Mouse (Mus musculus): ENCODE data around the gene Rnf213. TPM values are rescaled to one million over a fixed set of nuclear protein-coding genes. Genes with fewer than 3 reads are reported as not detected.

Rnf213 gene
- total RNA-seq, 1 experiment = 37.3 TPM

DNA sequence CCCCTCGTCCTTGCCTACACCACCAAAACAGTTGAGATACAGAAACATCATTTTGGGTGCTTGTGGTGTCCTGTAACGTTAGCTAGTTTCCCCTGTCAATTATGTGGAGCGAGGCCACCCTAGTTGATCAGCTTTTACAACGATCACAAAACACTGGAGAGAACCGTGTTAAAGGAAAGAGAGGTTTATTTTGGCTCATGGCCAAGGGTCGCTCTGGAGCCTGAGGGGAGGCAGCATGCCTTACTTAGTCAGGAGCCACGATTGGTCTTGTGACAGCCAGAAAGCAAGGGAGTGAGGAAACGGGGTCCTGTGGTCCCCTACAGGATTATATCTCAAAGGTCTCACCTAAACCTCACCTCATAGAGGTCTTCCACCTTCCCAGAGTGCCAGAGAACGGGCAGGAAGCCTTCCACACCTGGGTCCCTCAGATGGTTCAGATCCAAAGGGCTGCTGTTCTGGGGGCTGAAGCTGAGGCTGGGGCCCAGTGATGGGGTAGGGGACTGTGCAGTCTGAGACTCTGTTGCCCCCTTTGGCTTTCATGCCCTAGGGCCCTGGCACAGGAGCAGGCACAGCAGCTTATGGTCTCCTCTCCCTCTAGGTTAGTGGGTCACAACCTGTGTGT lies 120.2 kb downstream of the Rnf213 start:
- no peaks in the 10 kb centered on the region for H3K9me3 ChIP-seq (ENCODE audit: control insufficient read depth, insufficient read depth, low read depth, low read length)
- no peak overlapping the region for H3K4me3 ChIP-seq (ENCODE audit: insufficient read depth in 1 of 2, low read depth in 1 of 2, low read length in 2 of 2, poor library complexity in 1 of 2, severe bottlenecking in 1 of 2)
- no peaks in the 10 kb centered on the region for H3K36me3 ChIP-seq (ENCODE audit: control insufficient read depth, insufficient read depth, low read length, poor library complexity, severe bottlenecking)
- no peak overlapping the region for H3K27ac ChIP-seq (ENCODE audit: insufficient read depth, low read depth, low read length, poor library complexity, severe bottlenecking)
- no peak for DNase-seq (ENCODE audit: low read depth, low spot score)
- peaks cover 2 to 5% of the 10 kb centered on the region in 2 experiments; a peak in 2 of 4 replicates for H3K4me1 ChIP-seq (ENCODE audit: control insufficient read depth in 2 of 2, insufficient read depth in 2 of 2, low read length in 2 of 2, poor library complexity in 1 of 2)
- in situ Hi-C loops (cut with MboI; ENCODE audit: low sequenced_read_pairs in 2 of 2, unreplicated experiment in 2 of 2) = loop anchor here in 1 of 2 experiments (25.0 kb wide), 1 partner anchor 399 kb away; the partner anchor contains the start of gene Chmp6
- no peak overlapping the region for H3K9ac ChIP-seq (ENCODE audit: insufficient read depth, low read depth, low read length, poor library complexity, severe bottlenecking)
- TF ChIP-seq CHD2 (IDR thresholded peaks at IDR 0.05; ENCODE audit: low read depth, low read length) (no peak), ZC3H11A (IDR thresholded peaks at IDR 0.05; ENCODE audit: borderline replicate concordance, low read depth, low read length) (no peak), MAFK (IDR thresholded peaks at IDR 0.05; ENCODE audit: insufficient read depth, low read depth, low read length) (no peak), HCFC1 (IDR thresholded peaks at IDR 0.05; ENCODE audit: borderline replicate concordance, insufficient read depth, low read length) (no peak), ZNF384 (IDR thresholded peaks at IDR 0.05; ENCODE audit: low read depth, low read length) (no peak)

DNA sequence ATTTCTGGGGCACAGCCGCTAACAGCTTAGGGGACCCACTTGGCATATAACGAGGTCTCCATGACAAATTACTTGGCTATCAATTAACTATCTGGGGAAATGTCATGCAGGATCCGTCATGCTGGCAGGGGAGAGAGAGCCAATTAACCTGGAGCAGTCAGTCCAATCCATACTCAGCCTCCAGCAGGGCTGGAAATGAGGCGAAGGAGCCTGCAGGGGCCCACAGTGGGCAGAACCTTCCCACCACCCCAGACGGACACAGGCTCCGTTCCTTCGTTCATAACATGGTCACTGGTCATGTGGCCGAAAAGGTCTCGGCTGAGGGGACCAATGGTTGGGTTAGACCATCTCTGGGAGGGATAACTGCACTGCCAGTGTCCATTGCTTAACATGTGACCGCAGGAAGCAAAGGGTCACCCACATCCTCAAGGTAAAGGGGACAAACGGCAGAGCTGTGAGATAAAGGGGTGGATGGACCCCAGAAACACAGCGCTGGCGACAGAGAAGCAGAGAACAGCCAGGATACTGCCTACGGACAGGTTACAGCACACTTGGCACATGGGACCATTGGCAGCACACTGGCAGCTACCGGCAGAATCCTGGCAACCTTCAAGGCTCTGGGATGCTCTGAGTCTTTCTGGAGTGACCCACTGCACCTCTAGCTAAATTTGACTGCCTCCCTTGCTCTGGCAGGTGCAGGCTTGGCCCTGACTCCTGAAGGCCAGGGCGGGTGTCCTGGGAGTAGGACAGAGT lies 121.4 kb downstream of the Rnf213 start:
- H3K27ac ChIP-seq (ENCODE audit: insufficient read depth, low read depth, low read length, poor library complexity, severe bottlenecking) = no peak overlapping the region
- in situ Hi-C loops (cut with MboI; ENCODE audit: low sequenced_read_pairs in 2 of 2, unreplicated experiment in 2 of 2) = loop anchor here in 1 of 2 experiments (25.0 kb wide), 1 partner anchor 398 kb away; the partner anchor contains the start of gene Chmp6
- no peak overlapping the region for H3K9ac ChIP-seq (ENCODE audit: insufficient read depth, low read depth, low read length, poor library complexity, severe bottlenecking)
- peak overlapping the region in 1 of 2 experiments; percentile 37; a peak in 3 of 4 replicates for H3K4me3 ChIP-seq (ENCODE audit: insufficient read depth in 1 of 2, low read depth in 1 of 2, low read length in 2 of 2, poor library complexity in 1 of 2, severe bottlenecking in 1 of 2)
- H3K4me1 ChIP-seq (ENCODE audit: control insufficient read depth in 2 of 2, insufficient read depth in 2 of 2, low read length in 2 of 2, poor library complexity in 1 of 2) = peaks cover 2 to 5% of the 10 kb centered on the region in 2 experiments; a peak in 2 of 4 replicates
- DNase-seq (ENCODE audit: low read depth, low spot score) = no peak
- no peaks in the 10 kb centered on the region for H3K9me3 ChIP-seq (ENCODE audit: control insufficient read depth, insufficient read depth, low read depth, low read length)
- TF ChIP-seq MAFK (IDR thresholded peaks at IDR 0.05; ENCODE audit: insufficient read depth, low read depth, low read length) (no peak), HCFC1 (IDR thresholded peaks at IDR 0.05; ENCODE audit: borderline replicate concordance, insufficient read depth, low read length) (no peak), ZC3H11A (IDR thresholded peaks at IDR 0.05; ENCODE audit: borderline replicate concordance, low read depth, low read length) (no peak)
- no peaks in the 10 kb centered on the region for H3K36me3 ChIP-seq (ENCODE audit: control insufficient read depth, insufficient read depth, low read length, poor library complexity, severe bottlenecking)

DNA sequence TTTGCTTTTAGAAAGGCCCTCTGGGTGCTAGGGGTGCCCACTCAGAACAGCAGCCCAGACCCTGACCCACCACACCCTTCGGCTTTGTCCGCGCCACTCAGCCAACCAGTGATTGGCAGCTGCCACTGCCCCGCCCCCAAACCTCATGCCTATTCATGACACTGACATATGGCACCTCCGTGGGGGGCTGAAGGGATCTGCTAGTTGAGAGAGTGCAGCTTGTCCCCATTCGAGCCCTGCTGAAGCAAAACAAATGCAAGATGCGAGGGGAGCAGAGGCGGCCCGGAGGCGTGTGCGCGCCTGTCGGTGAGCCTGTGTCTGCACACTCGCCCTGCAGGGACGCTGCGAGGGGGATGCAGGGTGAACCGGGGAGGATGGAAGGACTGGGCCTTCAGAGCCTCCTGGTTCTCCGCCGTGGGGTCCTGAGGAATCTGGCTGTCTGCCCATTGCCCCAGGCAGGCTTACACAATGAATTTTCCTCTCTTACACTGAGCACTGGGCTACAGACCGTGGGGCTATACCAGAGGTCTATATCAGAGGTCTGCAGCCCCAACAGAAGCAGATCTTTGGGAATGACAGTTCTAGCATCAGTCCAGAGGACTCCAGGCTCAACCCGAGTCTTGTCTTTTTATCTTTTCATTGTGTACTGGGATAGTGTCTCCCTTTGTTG lies 122.2 kb downstream of the Rnf213 start:
- in situ Hi-C loops (cut with MboI; ENCODE audit: low sequenced_read_pairs in 2 of 2, unreplicated experiment in 2 of 2) = loop anchor here in 1 of 2 experiments (25.0 kb wide), 1 partner anchor 397 kb away; the partner anchor contains the start of gene Chmp6
- no peaks in the 10 kb centered on the region for H3K36me3 ChIP-seq (ENCODE audit: control insufficient read depth, insufficient read depth, low read length, poor library complexity, severe bottlenecking)
- H3K27ac ChIP-seq (ENCODE audit: insufficient read depth, low read depth, low read length, poor library complexity, severe bottlenecking) = no peak overlapping the region
- no peak overlapping the region for H3K9ac ChIP-seq (ENCODE audit: insufficient read depth, low read depth, low read length, poor library complexity, severe bottlenecking)
- peak overlapping the region; percentile 37; a peak in 3 of 4 replicates for H3K4me3 ChIP-seq (ENCODE audit: insufficient read depth in 1 of 2, low read depth in 1 of 2, low read length in 2 of 2, poor library complexity in 1 of 2, severe bottlenecking in 1 of 2)
- peaks cover 2 to 5% of the 10 kb centered on the region in 2 experiments; a peak in 2 of 4 replicates for H3K4me1 ChIP-seq (ENCODE audit: control insufficient read depth in 2 of 2, insufficient read depth in 2 of 2, low read length in 2 of 2, poor library complexity in 1 of 2)
- TF ChIP-seq HCFC1 (IDR thresholded peaks at IDR 0.05; ENCODE audit: borderline replicate concordance, insufficient read depth, low read length) (no peak), CHD2 (IDR thresholded peaks at IDR 0.05; ENCODE audit: low read depth, low read length) (no peak), ZNF384 (IDR thresholded peaks at IDR 0.05; ENCODE audit: low read depth, low read length) (no peak), ZC3H11A (IDR thresholded peaks at IDR 0.05; ENCODE audit: borderline replicate concordance, low read depth, low read length) (no peak), MAFK (IDR thresholded peaks at IDR 0.05; ENCODE audit: insufficient read depth, low read depth, low read length) (no peak)
- no peaks in the 10 kb centered on the region for H3K9me3 ChIP-seq (ENCODE audit: control insufficient read depth, insufficient read depth, low read depth, low read length)
- DNase-seq (ENCODE audit: low read depth, low spot score) = no peak

DNA sequence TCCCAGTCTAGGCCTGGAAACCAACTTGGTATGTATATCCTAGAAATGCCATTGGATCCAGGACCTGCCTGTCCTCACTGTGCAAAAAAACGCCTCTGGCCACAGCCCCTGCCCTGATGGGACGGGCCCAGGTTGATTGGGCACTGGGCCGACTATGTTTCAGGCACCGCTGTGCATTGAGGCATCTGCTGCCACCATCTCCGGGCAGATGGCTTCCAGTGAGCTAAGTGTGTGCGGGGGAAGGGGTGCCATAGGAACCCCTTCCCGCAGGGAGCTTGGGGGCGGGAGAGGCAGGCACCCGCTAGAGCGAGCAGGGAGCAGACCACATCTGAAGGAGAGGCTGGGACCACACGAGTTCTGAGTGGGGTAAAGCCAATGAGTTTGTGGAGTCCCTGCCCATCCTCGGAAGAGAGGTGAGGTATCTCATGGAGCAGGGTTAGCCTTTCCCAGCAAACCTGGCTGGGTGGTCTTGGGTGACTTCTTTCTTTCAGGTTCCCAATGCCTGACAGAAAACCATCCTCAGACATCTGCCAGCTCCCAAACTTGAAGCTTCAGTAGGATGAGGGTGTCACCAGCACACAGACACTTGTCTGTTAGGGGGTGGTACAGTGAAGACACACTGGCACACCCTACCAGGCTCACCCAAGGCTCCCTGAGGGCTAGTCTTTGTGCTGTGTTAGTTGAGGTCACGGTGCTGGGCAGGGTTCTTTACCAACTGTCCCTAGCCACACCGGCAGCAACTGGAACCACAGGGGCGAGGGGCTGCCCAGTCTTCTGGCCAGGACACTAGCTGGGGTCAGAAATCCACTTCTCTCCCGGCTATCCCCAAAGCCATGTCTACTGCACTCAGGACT lies 123.2 kb downstream of the Rnf213 start:
- H3K27ac ChIP-seq (ENCODE audit: insufficient read depth, low read depth, low read length, poor library complexity, severe bottlenecking) = no peak overlapping the region
- TF ChIP-seq ZC3H11A (IDR thresholded peaks at IDR 0.05; ENCODE audit: borderline replicate concordance, low read depth, low read length) (no peak), ZNF384 (IDR thresholded peaks at IDR 0.05; ENCODE audit: low read depth, low read length) (no peak), HCFC1 (IDR thresholded peaks at IDR 0.05; ENCODE audit: borderline replicate concordance, insufficient read depth, low read length) (no peak), MAFK (IDR thresholded peaks at IDR 0.05; ENCODE audit: insufficient read depth, low read depth, low read length) (no peak), CHD2 (IDR thresholded peaks at IDR 0.05; ENCODE audit: low read depth, low read length) (no peak)
- in situ Hi-C loops (cut with MboI; ENCODE audit: low sequenced_read_pairs in 2 of 2, unreplicated experiment in 2 of 2) = loop anchor here in 1 of 2 experiments (25.0 kb wide), 1 partner anchor 396 kb away; the partner anchor contains the start of gene Chmp6
- H3K4me1 ChIP-seq (ENCODE audit: control insufficient read depth in 2 of 2, insufficient read depth in 2 of 2, low read length in 2 of 2, poor library complexity in 1 of 2) = peaks cover 2 to 5% of the 10 kb centered on the region in 2 experiments; a peak in 2 of 4 replicates
- peak overlapping the region; percentile 6 to 44; a peak in 2 of 4 replicates for H3K4me3 ChIP-seq (ENCODE audit: insufficient read depth in 1 of 2, low read depth in 1 of 2, low read length in 2 of 2, poor library complexity in 1 of 2, severe bottlenecking in 1 of 2)
- no peaks in the 10 kb centered on the region for H3K36me3 ChIP-seq (ENCODE audit: control insufficient read depth, insufficient read depth, low read length, poor library complexity, severe bottlenecking)
- no peaks in the 10 kb centered on the region for H3K9me3 ChIP-seq (ENCODE audit: control insufficient read depth, insufficient read depth, low read depth, low read length)
- no peak for DNase-seq (ENCODE audit: low read depth, low spot score)
- H3K9ac ChIP-seq (ENCODE audit: insufficient read depth, low read depth, low read length, poor library complexity, severe bottlenecking) = no peak overlapping the region

All from ES-E14 (cell line).